Mouse (Mus musculus) small intestine, adult 2 months (tissue): Measurements from ENCODE around the gene Rtn4r.

Source experiments
- CTCF ChIP-seq: fragments of 200-500 bp; IDR thresholded peaks from 2 replicates; pipeline ENCODE4 v1.5.1; 2012; ENCODE audit warnings: low read depth, mild to moderate bottlenecking, control low read depth, inconsistent platforms, low read length, moderate library complexity, mixed read lengths; ENCODE audit not compliant: insufficient replicate concordance, insufficient read length; ENCODE audit errors: extremely low read depth
- POLR2A ChIP-seq: fragments of 200-500 bp; IDR thresholded peaks from 2 replicates; pipeline ENCODE4 v1.6.1; 2012; ENCODE audit warnings: low read depth, mild to moderate bottlenecking, control low read depth, inconsistent platforms, low read length, moderate library complexity

DNA sequence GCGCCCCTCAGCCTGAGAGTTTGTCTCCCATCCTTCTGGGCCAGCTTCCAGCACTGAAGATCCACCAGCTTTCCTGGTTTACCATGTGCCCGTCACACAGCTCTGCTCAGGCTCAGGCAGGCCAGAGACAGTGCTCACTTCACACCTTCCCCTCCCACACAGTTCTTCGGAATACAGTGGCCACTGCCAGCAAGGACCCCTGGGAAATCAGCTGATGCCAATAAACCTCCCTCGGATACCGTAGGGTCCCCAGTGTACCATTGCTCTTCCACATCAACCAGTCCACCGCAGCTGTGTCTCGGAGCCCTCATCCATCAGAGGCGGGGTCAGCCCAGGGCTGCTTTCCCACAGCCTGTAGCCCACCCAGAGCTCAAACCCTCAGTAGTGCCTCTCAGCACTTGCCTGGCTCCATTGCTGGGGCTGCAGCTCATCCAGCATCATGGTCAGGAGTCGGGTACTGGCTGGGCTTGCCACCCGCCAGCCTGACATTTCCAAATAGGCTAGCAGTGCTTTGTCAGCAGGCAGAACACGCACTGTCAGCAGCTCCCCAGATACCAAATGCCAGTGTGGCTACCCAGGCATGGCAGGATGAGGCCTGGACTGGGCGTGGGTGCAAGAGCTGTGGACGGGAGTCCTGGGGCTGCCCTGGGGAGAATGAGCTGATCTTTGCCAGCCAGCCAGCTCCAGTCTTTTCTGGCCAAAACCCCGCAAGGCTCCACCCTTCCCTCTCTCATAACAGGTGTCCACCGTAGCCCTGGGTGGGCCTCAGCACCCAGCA lies 67.0 kb downstream of the Rtn4r start:
- no peak for TF ChIP-seq CTCF
- no peak for TF ChIP-seq POLR2A
